Mouse (Mus musculus): ENCODE data around the gene Olfr588-ps1. TPM values are rescaled to one million over a fixed set of nuclear protein-coding genes. Genes with fewer than 3 reads are reported as not detected.

Gene Olfr588-ps1
- under 1 TPM in 1 of 2 experiments, not detected in 1; 0.04 TPM for polyA plus RNA-seq (2017; shearing (Covaris generic))

DNA sequence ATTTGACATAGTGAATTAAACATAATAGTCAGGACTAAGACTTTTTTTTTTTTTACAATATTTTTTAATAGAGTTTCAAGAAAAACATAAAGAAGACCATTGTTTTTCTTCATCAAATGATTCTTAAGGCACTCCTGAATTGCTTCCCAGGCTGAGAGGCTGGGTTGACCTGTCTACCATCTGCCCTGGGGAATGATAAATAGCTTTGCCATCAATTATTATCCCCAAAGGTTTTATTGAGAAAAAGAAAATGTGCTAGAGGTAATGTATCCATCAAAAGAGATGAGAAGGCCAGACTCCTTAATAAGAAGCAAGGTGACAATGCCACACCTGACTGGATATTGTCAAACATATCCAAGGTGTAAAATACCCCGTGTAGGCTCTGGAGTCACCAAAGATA, at the start of gene Olfr588-ps1:
Gene Olfr588-ps1, plus strand, starts transcription at position 301 of the 400 bp plus-strand sequence.

DNA sequence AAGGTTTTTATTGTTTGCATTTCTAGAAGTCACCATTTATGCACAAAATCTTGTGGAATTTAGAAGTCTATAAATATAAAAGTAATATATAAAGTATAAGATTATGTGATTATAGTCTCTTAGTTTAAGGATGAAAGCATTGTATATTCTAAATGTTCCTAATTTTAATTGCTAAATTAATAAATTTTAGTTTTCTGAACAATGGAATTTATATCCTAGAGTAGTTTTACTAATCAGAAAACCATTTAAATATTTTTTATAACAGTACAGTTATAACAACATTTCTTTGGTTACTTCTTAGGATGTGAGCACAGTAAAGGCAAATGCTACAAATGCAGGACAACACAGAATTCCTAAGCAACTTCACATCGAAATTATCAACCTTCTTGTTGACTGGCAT, 43.3 kb upstream of the Olfr588-ps1 start, which contains the start of gene Olfr585:
Gene Olfr585, plus strand, starts transcription at position 301 of the 400 bp plus-strand sequence.

DNA sequence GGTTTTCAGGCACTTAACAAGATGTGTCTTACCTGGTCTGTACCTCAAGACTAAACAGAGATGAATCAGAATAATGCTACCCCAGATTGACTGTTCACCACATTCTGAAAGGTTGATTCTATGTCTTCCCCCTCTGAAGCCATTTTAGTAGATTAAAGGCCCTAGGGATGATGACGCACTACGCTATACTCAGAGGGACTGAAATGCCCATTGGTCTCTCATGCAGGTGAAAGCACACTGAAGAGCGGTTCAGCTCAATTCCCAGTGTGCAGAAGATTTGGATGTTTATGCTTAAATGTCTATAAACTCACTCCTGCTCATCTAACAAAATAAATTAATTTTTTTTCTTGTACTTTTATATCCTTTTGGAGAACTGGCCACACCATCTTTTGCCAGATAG, 15.1 kb upstream of the Olfr588-ps1 start, which contains the start of gene Olfr586:
Gene Olfr586, minus strand, starts transcription at position 101 of the 400 bp plus-strand sequence.

DNA sequence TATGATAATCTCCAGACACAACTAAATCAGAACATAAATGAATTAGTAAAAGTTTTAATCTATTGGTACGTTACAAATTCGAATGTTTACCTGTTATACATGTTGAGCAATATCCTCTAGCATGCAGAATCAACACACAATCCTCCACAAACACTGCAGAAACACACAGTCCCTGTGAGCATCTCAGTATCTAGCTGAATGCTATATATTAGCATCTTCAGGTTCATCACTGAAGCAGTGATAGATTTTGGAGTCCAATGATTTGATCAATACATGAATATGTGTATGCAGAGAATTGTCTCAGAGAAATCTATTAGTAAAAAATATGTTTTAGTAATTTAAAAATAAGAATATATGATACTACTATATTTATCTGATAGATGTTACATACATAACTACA, 15.6 kb downstream of the Olfr588-ps1 start, which contains the start of gene Olfr589:
Gene Olfr589, minus strand, starts transcription at position 101 of the 400 bp plus-strand sequence.

DNA sequence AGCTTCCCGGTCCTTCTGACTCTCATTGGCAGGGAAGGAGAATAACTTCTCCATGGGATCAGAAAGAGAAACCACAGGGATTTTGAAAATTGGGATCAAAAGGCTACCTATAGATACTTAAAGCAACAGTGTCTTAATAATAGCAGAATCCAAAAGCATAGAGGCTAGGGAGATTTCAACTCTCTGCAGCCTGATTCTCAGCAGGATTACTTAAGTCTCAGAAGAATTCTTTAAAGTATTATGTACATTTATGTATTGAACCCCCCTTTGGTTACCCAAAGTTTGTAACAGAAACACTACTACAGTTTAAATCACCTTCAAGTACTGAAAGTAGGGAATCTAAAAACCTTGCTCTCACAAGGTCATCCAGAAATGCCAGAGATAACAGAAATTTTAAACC, 37.6 kb downstream of the Olfr588-ps1 start, which contains the start of gene Olfr591:
Gene Olfr591, minus strand, starts transcription at position 101 of the 400 bp plus-strand sequence.

DNA sequence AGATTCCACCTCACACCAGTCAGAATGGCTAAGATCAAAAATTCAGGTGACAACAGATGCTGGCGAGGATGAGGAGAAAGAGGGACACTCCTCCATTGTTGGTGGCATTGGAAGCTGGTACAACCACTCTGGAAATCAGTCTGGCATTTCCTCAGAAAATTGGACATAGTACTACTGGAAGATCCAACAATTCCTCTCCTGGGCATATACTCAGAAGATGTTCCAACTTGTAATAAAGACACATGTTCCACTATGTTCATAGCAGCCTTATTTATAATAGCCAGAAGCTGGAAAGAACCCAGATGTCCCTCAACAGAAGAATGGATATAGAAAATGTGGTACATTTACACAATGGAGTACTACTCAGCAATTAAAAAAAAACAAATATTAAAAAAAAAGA, 43.8 kb downstream of the Olfr588-ps1 start, which contains the start of gene Olfr592:
Gene Olfr592, plus strand, starts transcription at position 301 of the 400 bp plus-strand sequence.

Other genes starting within 250 kb of the Olfr588-ps1 start
- under 1 TPM in 1 of 2 experiments, not detected in 1; 0.42 TPM for gene Olfr569, start 250.0 kb upstream of the Olfr588-ps1 start, polyA plus RNA-seq (2017; shearing (Covaris generic))
- gene Olfr570, start 246.3 kb upstream of the Olfr588-ps1 start, polyA plus RNA-seq (2017; shearing (Covaris generic)) = under 1 TPM in 1 of 2 experiments, not detected in 1; 0.12 TPM
- not detected for gene Olfr571, start 223.3 kb upstream of the Olfr588-ps1 start, polyA plus RNA-seq (2017; shearing (Covaris generic))
- not detected for gene Olfr572, start 216.5 kb upstream of the Olfr588-ps1 start, polyA plus RNA-seq (2017; shearing (Covaris generic))
- under 1 TPM in 1 of 2 experiments, not detected in 1; 0.86 TPM for gene Olfr573-ps1, start 198.3 kb upstream of the Olfr588-ps1 start, polyA plus RNA-seq (2017; shearing (Covaris generic))
- not detected for gene Olfr574, start 192.4 kb upstream of the Olfr588-ps1 start, polyA plus RNA-seq (2017; shearing (Covaris generic))
- not detected for gene Olfr575, start 182.1 kb upstream of the Olfr588-ps1 start, polyA plus RNA-seq (2017; shearing (Covaris generic))
- gene Olfr576, start 178.2 kb upstream of the Olfr588-ps1 start, polyA plus RNA-seq (2017; shearing (Covaris generic)) = under 1 TPM in 1 of 2 experiments, not detected in 1; 0.25 TPM
- under 1 TPM in 1 of 2 experiments, not detected in 1; 0.12 TPM for gene Olfr577, start 164.9 kb upstream of the Olfr588-ps1 start, polyA plus RNA-seq (2017; shearing (Covaris generic))
- gene Olfr578, start 151.6 kb upstream of the Olfr588-ps1 start, polyA plus RNA-seq (2017; shearing (Covaris generic)) = not detected
- gene Olfr582, start 102.9 kb upstream of the Olfr588-ps1 start, polyA plus RNA-seq (2017; shearing (Covaris generic)) = not detected
- gene Olfr583, start 89.6 kb upstream of the Olfr588-ps1 start, polyA plus RNA-seq (2017; shearing (Covaris generic)) = not detected
- gene Olfr584, start 59.0 kb upstream of the Olfr588-ps1 start, polyA plus RNA-seq (2017; shearing (Covaris generic)) = under 1 TPM in 1 of 2 experiments, not detected in 1; 0.41 TPM
- not detected for gene Olfr585, start 43.2 kb upstream of the Olfr588-ps1 start, polyA plus RNA-seq (2017; shearing (Covaris generic))
- not detected for gene Olfr586, start 15.2 kb upstream of the Olfr588-ps1 start, polyA plus RNA-seq (2017; shearing (Covaris generic))
- gene Olfr589, start 15.5 kb downstream of the Olfr588-ps1 start, polyA plus RNA-seq (2017; shearing (Covaris generic)) = not detected
- gene Olfr591, start 37.5 kb downstream of the Olfr588-ps1 start, polyA plus RNA-seq (2017; shearing (Covaris generic)) = not detected
- under 1 TPM in 1 of 2 experiments, not detected in 1; 0.05 TPM for gene Olfr592, start 43.9 kb downstream of the Olfr588-ps1 start, polyA plus RNA-seq (2017; shearing (Covaris generic))
- not detected for gene Olfr593, start 71.0 kb downstream of the Olfr588-ps1 start, polyA plus RNA-seq (2017; shearing (Covaris generic))
- under 1 TPM in 1 of 2 experiments, not detected in 1; 0.36 TPM for gene Olfr594, start 76.1 kb downstream of the Olfr588-ps1 start, polyA plus RNA-seq (2017; shearing (Covaris generic))
- gene Usp17ld, start 111.6 kb downstream of the Olfr588-ps1 start, polyA plus RNA-seq (2017; shearing (Covaris generic)) = not detected
- not detected for gene Olfr596, start 164.8 kb downstream of the Olfr588-ps1 start, polyA plus RNA-seq (2017; shearing (Covaris generic))
- under 1 TPM in 1 of 2 experiments, not detected in 1; 0.55 TPM for gene Olfr597, start 175.4 kb downstream of the Olfr588-ps1 start, polyA plus RNA-seq (2017; shearing (Covaris generic))
- gene Olfr598, start 182.7 kb downstream of the Olfr588-ps1 start, polyA plus RNA-seq (2017; shearing (Covaris generic)) = not detected
- gene Olfr599, start 195.0 kb downstream of the Olfr588-ps1 start, polyA plus RNA-seq (2017; shearing (Covaris generic)) = not detected
- not detected for gene Olfr600, start 208.8 kb downstream of the Olfr588-ps1 start, polyA plus RNA-seq (2017; shearing (Covaris generic))
- gene Olfr601, start 221.8 kb downstream of the Olfr588-ps1 start, polyA plus RNA-seq (2017; shearing (Covaris generic)) = not detected
- not detected for gene Olfr603, start 245.3 kb downstream of the Olfr588-ps1 start, polyA plus RNA-seq (2017; shearing (Covaris generic))